Mouse (Mus musculus) liver, postnatal 0 days (tissue): ENCODE results near the gene BC052040.

Source experiments
- CTCF ChIP-seq: sonication (generic); IDR thresholded peaks from 2 replicates; pipeline ENCODE4 v1.5.1; 2016; ENCODE audit warnings: antibody characterized with exemption, low read depth
- EP300 ChIP-seq: IDR thresholded peaks from 2 replicates; pipeline ENCODE4 v1.6.1; 2016; ENCODE audit warnings: antibody characterized with exemption, low read depth, mild to moderate bottlenecking

DNA sequence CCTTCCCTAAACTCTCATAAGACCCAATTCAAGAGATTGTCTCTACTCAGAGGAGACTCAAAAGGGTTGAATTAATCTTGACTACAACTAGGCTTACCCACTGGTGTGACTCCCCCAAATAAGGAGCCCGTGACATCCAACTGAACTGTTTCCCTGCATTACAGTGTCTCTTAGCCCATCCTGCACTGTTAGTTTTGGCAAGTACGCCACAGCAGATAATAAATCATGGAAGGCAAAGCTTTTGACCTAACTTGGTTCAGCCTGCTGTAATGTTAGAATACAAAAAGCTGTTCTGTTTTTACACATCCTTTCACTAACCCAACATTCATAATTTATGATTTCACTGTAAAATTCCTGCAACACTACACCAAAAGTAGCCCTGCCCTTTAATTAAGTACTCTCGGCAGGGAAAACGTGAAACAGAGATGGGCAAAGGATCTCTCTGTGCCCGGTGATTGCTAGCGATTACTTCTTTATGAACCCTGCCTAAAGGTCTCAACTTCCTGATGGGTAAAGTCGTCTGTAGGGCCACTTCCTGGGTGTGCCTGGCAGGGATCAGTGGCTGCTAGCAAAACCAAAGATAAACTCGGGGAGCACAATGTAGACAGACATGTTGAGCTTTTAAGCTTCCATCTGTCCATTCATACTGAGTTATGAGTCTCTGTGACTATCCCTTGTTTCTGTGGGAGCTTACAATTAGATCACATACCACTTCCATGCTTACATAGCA lies 194.1 kb downstream of the BC052040 start:
- TF ChIP-seq CTCF (no peak), EP300 (no peak)
